21 mouse cellular contexts compared by ENCODE assay signal in the genomic region with DNA sequence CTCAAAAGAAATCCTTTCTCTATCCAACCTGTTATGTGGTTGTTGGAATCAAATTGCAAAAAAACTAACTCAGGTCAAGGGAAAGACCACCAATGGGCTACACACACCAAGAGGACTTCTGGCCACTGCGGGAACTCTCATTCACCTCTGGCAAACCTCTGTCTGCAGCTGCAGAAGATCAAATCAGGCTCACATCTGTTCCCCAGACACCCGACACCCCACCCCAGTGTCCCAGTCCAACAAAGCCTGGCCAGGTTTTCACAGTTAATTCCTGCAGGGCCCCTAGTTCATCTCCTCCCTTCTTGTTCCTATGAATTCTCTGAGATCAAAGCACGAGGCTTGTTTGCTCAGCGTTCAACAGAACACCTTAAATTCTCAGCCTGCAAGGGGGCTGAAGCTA.
DNase-seq lines count a peak whose midpoint lies in the region; ATAC-seq lines count a peak whose summit lies in the region.
"Had no signal": no experiment of that assay in that cellular context is flagged by ENCODE, and none has a peak within 500 bp of the region (broad histone marks: within the 10 kb centered on the region; RNA-seq: fewer than 3 reads in every experiment).

No protein-coding gene starts in this region.

- peaks cover 9% of the 10 kb centered on the region; the same call in 1 of the 2 replicates for H3K9me3 ChIP-seq in hindbrain, embryonic 10.5 days
- no peaks in the 10 kb centered on the region for H3K9me3 ChIP-seq in hindbrain, embryonic 11.5 days (ENCODE audit: control insufficient read depth, low read length)
- H3K9me3 ChIP-seq in limb, embryonic 13.5 days, result no peaks in the 10 kb centered on the region
- H3K9me3 ChIP-seq: embryonic facial prominence, embryonic 15.5 days; liver, embryonic 12.5 days; lung, embryonic 15.5 days had no signal

- H3K4me3 ChIP-seq in hindbrain, embryonic 10.5 days, result no peak overlapping the region
- no peak overlapping the region for H3K4me3 ChIP-seq in hindbrain, embryonic 11.5 days (ENCODE audit: low read depth, low read length)
- H3K4me3 ChIP-seq in limb, embryonic 13.5 days, result no peak overlapping the region
- H3K4me3 ChIP-seq: embryonic facial prominence, embryonic 15.5 days; heart, embryonic 12.5 days; liver, embryonic 12.5 days; lung, embryonic 15.5 days had no signal

- H3K27me3 ChIP-seq in hindbrain, embryonic 10.5 days (ENCODE audit: insufficient read depth, poor library complexity, severe bottlenecking), result no peaks in the 10 kb centered on the region
- no peaks in the 10 kb centered on the region for H3K27me3 ChIP-seq in hindbrain, embryonic 11.5 days (ENCODE audit: control insufficient read depth, insufficient read depth, low read length)
- 0 out of 2 replicates have a peak, but pooled peaks cover 1% of the 10 kb centered on the region for H3K27me3 ChIP-seq in limb, embryonic 13.5 days
- H3K27me3 ChIP-seq: embryonic facial prominence, embryonic 15.5 days; heart, embryonic 12.5 days; liver, embryonic 12.5 days; lung, embryonic 15.5 days had no signal

- no peak overlapping the region for H3K9ac ChIP-seq in hindbrain, embryonic 11.5 days (ENCODE audit: low read depth, low read length)
- H3K9ac ChIP-seq in limb, embryonic 13.5 days, result no peak overlapping the region
- H3K9ac ChIP-seq: embryonic facial prominence, embryonic 15.5 days; heart, embryonic 12.5 days; liver, embryonic 12.5 days; lung, embryonic 15.5 days had no signal

- DNase-seq in hindbrain, embryonic 10.5 days (ENCODE audit: low spot score), result peak; percentile 21
- DNase-seq in hindbrain, embryonic 11.5 days (ENCODE audit: low spot score), result no peak
- DNase-seq in embryo, embryonic 9.5 days (ENCODE audit: extremely low spot score), result peak; percentile 6
- DNase-seq in gastrocnemius, adult 8-10 months (ENCODE audit: low spot score in 2 of 2), result peak; percentile 22 to 56
- DNase-seq in urinary bladder, postnatal 4 days (ENCODE audit: low spot score in 2 of 2), result no peak
- DNase-seq in left cerebral cortex, adult 11 months (ENCODE audit: low spot score), result no peak
- no peak for DNase-seq in layer of hippocampus, postnatal 14 days (ENCODE audit: low spot score in 2 of 2)
- DNase-seq: adrenal gland, adult 8-10 months; cerebellum, adult 11-12 months; cerebellum, postnatal 25 days; kidney, adult 11 months; kidney, postnatal 10 days; thymus, postnatal 4 days had no signal

- ATAC-seq in hindbrain, embryonic 11.5 days (ENCODE audit: low FRiP score), result no peak
- ATAC-seq in limb, embryonic 13.5 days (ENCODE audit: low FRiP score, low read depth), result peak; percentile 67; the same call in 1 of the 2 replicates
- ATAC-seq: forebrain, embryonic 14.5 days; hindbrain, embryonic 16.5 days; liver, embryonic 12.5 days; midbrain, embryonic 16.5 days had no signal

- no peaks in the 10 kb centered on the region for H3K36me3 ChIP-seq in hindbrain, embryonic 10.5 days
- no peaks in the 10 kb centered on the region for H3K36me3 ChIP-seq in hindbrain, embryonic 11.5 days (ENCODE audit: control insufficient read depth, insufficient read depth, low read length)
- no peaks in the 10 kb centered on the region for H3K36me3 ChIP-seq in limb, embryonic 13.5 days
- H3K36me3 ChIP-seq: embryonic facial prominence, embryonic 15.5 days; heart, embryonic 12.5 days; liver, embryonic 12.5 days; lung, embryonic 15.5 days had no signal

- no peak overlapping the region for H3K4me2 ChIP-seq in hindbrain, embryonic 11.5 days (replicated peaks; ENCODE audit: low read depth, low read length)
- no peak overlapping the region for H3K4me2 ChIP-seq in limb, embryonic 13.5 days (replicated peaks)
- H3K4me2 ChIP-seq: embryonic facial prominence, embryonic 15.5 days; heart, embryonic 12.5 days; liver, embryonic 12.5 days; lung, embryonic 15.5 days had no signal

- 53% methylated on average over 4 of the region's 4 CpGs for WGBS in hindbrain, embryonic 10.5 days
- 54% methylated on average over 4 of the region's 4 CpGs for WGBS in hindbrain, embryonic 11.5 days
- 12% methylated on average over 4 of the region's 4 CpGs for WGBS in limb, embryonic 13.5 days

- no peaks in the 10 kb centered on the region for H3K4me1 ChIP-seq in hindbrain, embryonic 10.5 days (replicated peaks)
- no peaks in the 10 kb centered on the region for H3K4me1 ChIP-seq in hindbrain, embryonic 11.5 days (replicated peaks; ENCODE audit: control insufficient read depth, insufficient read depth, low read length)
- peaks cover 16% of the 10 kb centered on the region for H3K4me1 ChIP-seq in limb, embryonic 13.5 days
- H3K4me1 ChIP-seq: embryonic facial prominence, embryonic 15.5 days; heart, embryonic 12.5 days; liver, embryonic 12.5 days; lung, embryonic 15.5 days had no signal

- no peak overlapping the region for H3K27ac ChIP-seq in hindbrain, embryonic 10.5 days
- no peak overlapping the region for H3K27ac ChIP-seq in hindbrain, embryonic 11.5 days (ENCODE audit: low read depth, low read length)
- H3K27ac ChIP-seq in limb, embryonic 13.5 days, result peak overlapping the region; percentile 23; the same call in 1 of the 2 replicates
- H3K27ac ChIP-seq: embryonic facial prominence, embryonic 15.5 days; liver, embryonic 12.5 days; lung, embryonic 15.5 days had no signal

Comparison
In these comparisons a context has a peak if more than half of its experiments do, and no peak if none do; other contexts are left out.
1. DNase-seq: peak in hindbrain, embryonic 10.5 days (single experiment), embryo, embryonic 9.5 days (single experiment) and gastrocnemius, adult 8-10 months (2 of 2); none in hindbrain, embryonic 11.5 days (single experiment), urinary bladder, postnatal 4 days (0 of 2), left cerebral cortex, adult 11 months (single experiment) and layer of hippocampus, postnatal 14 days (0 of 2).